Mouse (Mus musculus): ENCODE measurements around the gene Hist1h2ae. TPM values are rescaled to one million over a fixed set of nuclear protein-coding genes. Genes with fewer than 3 reads are reported as not detected.
A peak's percentile ranks its signal among the peaks of the same experiment; 100 is the strongest.
"Not testable (repeated sequence)": the region's sequence is repeated elsewhere in the genome, so short reads cannot be mapped to it uniquely, and the experiment has no call there.

The Hist1h2ae gene
- polyA plus RNA-seq, 1 experiment from 2014 or later, result 81.6 TPM

DNA sequence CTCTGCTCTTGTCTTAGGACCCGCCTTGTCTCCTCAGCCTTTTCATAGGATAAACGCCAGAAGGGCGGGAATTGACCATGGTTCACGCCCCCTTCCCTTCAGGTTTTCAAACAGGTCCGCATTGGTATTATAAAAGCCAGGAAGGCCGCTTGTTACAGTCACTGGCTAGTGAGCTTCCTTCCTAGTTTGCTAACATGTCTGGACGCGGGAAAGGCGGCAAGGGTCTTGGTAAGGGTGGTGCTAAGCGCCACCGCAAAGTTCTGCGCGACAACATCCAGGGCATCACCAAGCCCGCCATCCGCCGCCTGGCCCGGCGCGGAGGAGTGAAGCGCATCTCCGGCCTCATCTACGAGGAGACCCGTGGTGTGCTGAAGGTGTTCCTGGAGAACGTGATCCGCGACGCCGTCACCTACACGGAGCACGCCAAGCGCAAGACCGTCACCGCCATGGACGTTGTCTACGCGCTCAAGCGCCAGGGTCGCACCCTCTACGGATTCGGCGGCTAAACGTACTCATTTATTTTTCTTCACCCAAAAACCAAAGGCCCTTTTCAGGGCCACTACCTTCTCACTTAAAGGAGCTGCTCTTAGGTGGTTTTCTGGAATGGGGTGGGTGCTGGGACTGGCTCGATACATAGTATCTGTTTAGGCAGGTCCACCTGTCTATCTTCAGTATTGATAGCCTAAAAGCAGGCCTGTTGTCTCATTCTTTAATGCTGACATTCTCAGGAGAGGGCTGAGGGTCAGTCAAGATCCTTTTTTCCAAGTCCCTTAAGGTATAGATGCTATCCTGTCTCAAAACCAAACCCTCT is 10.6 kb upstream of the Hist1h2ae start, which contains the start of gene Hist1h4d:
TSS of gene Hist1h4d (plus strand) at position 191 of the 811 bp plus-strand sequence.
- peak within 1 kb of the TSS; percentile 68 for H3K9ac ChIP-seq
- peaks cover 30% of the 10 kb centered on the region for H3K4me1 ChIP-seq
- no peaks in the 10 kb centered on the region for H3K36me3 ChIP-seq
- no peaks in the 10 kb centered on the region for H3K27me3 ChIP-seq
- peak; percentile 88 for ATAC-seq (ENCODE audit: low FRiP score)
- H3K9me3 ChIP-seq (replicated peaks), result no peaks in the 10 kb centered on the region
- WGBS, result under 1% methylated on average over 43 of the region's 43 CpGs
- H3K4me2 ChIP-seq (replicated peaks), result peak within 1 kb of the TSS; percentile 87
- peak within 1 kb of the TSS; percentile 84 for H3K27ac ChIP-seq
- peak within 1 kb of the TSS; percentile 51 for H3K4me3 ChIP-seq

DNA sequence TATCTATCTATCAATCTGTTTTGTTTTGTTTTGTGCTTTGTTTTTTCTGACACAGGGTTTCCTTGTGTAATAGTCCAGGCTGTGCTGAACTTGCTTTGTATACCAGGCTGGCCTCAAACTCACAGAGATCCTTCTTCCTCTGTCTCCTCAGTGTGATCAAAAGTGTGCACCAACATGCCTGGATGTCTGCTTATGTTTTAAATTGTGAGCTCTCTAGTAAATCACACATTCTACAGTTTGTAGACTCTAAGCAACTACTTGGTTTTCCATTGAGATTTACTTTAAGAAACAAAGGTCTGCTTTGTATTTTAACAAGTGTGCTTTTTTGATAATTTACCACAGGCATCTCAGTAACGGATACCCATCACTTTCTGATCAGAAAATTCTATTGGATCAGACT is 6.8 kb upstream of the Hist1h2ae start:
- 93% methylated on average over 1 of the region's 1 CpGs for WGBS
- H3K4me3 ChIP-seq, result no peak overlapping the region
- no peak overlapping the region for H3K27ac ChIP-seq
- H3K27me3 ChIP-seq, result no peaks in the 10 kb centered on the region
- ATAC-seq (ENCODE audit: low FRiP score), result no peak
- no peaks in the 10 kb centered on the region for H3K9me3 ChIP-seq (replicated peaks)
- no peak overlapping the region for H3K4me2 ChIP-seq (replicated peaks)
- no peaks in the 10 kb centered on the region for H3K36me3 ChIP-seq
- no peak overlapping the region for H3K9ac ChIP-seq
- H3K4me1 ChIP-seq, result peaks cover 31% of the 10 kb centered on the region

DNA sequence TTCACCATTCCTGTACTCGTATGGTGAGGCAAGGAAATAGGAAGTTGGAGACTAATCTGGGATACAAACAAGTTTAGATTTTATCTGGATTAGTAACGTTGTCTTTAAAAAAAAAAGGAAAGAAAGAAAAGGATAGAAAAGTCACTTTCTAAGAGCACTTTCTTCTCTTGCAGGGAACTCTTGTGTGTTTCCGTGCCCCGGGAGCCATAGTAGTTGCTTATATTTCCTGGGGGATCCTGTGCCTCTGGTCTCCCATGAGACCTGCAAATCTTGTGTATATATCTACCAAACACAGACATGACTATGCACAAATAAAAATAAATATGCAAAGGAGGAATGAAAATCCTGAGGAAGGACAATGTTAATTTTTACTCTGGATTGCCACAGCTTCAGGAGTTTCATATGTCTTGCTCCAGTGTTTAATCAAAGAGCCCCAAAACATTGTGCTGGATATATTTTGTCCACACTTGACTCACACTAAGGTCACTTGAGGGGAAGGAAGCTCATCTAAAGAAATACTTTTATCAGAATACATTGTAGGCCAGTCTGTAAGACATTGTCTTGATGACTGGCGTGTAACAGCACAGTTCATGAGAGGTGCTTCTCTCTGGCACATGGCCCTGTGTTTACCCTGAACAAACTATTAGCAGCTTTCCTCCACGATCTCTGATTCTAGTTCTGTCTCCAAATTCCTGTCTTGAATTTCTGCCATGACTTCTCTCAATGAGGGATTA is 6.1 kb upstream of the Hist1h2ae start:
- H3K9me3 ChIP-seq (replicated peaks), result no peaks in the 10 kb centered on the region
- no peaks in the 10 kb centered on the region for H3K27me3 ChIP-seq
- H3K4me3 ChIP-seq, result peak overlapping the region; percentile 44; the same call in 1 of the 2 replicates
- H3K4me2 ChIP-seq (replicated peaks), result peak overlapping the region; percentile 73
- peaks cover 32% of the 10 kb centered on the region for H3K4me1 ChIP-seq
- no peaks in the 10 kb centered on the region for H3K36me3 ChIP-seq
- peak overlapping the region; percentile 63 for H3K9ac ChIP-seq
- peak overlapping the region; percentile 83 for H3K27ac ChIP-seq
- ATAC-seq (ENCODE audit: low FRiP score), result no peak
- WGBS, result 51% methylated on average over 6 of the region's 6 CpGs

DNA sequence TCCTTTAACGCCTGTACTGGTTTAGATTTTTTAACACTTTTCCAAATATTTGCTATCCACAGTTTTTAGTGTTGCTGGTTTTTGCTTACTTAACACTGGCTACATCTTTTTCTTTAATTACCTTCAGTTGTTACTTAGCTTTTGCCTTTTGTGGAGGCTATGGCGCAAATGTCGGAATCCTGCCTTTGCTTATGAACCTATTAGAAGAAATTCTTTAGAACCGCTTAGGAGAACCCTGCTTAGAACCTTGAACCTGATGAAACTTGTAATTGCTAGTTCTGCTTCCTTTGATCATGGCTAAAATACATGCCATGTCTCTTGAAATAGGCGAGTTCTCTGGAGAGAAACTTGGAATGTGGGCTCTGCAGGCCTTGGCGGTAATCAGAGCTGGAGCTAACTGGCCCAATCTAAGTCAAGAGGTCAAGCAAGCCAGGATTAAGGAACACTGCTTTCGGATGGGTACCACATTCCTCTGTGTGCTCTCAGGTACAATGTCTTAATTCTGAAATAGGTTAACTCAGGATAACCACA is 5.4 kb upstream of the Hist1h2ae start:
- Histone ChIP-seq H3K9ac (peak overlapping the region; percentile 63), H3K27ac (peak overlapping the region; percentile 83), H3K27me3 (no peaks in the 10 kb centered on the region), H3K4me1 (peaks cover 29% of the 10 kb centered on the region), H3K4me3 (peak overlapping the region; percentile 44), H3K9me3 (replicated peaks) (no peaks in the 10 kb centered on the region), H3K4me2 (replicated peaks) (peak overlapping the region; percentile 73), H3K36me3 (no peaks in the 10 kb centered on the region)
- ATAC-seq (ENCODE audit: low FRiP score), result no peak
- 4% methylated on average over 7 of the region's 7 CpGs for WGBS

DNA sequence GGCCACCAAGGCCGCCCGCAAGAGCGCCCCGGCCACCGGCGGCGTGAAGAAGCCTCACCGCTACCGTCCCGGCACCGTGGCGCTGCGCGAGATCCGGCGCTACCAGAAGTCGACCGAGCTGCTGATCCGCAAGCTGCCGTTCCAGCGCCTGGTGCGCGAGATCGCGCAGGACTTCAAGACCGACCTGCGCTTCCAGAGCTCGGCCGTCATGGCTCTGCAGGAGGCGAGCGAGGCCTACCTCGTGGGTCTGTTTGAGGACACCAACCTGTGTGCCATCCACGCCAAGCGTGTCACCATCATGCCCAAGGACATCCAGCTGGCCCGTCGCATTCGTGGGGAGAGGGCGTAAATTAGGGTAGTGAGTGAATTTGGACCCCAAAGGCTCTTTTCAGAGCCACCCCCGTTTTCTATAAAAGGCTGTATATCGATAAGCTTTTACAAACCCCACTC is 4.9 kb upstream of the Hist1h2ae start:
- H3K9me3 ChIP-seq (replicated peaks); ATAC-seq (ENCODE audit: low FRiP score); H3K36me3 ChIP-seq; H3K27me3 ChIP-seq: not testable (repeated sequence)
- Histone ChIP-seq H3K4me2 (replicated peaks) (peak overlapping the region; percentile 73), H3K4me1 (peaks cover 29% of the 10 kb centered on the region), H3K27ac (peak overlapping the region; percentile 83), H3K9ac (peak overlapping the region; percentile 63), H3K4me3 (peak overlapping the region; percentile 44)
- 2% methylated on average over 11 of the region's 40 CpGs for WGBS

DNA sequence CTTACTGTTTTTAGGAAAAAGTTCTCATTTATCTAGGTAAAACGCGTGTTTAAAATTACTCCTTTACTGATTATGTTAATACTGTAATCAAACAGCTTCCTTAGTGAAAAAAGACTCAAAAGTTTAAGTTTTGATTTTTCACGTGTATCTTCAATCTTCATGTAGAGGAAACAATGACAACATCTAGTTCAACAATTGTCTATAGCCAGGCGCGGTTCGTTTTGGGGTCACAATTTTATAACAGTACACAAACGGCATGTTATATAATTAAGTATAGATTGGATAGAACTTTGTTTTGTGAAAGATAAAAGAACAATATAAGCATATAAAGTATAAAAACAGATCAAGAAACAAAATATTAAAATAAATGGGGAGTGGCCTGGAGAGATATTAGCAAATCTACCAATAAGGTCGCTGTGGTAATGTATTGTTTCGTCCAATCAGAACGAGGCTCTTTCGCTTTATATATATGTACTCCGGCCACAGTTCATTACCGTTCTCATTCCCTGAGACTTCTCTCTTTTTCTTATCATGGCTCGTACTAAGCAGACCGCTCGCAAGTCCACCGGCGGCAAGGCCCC is 4.3 kb upstream of the Hist1h2ae start, which contains the start of gene Hist1h3d:
TSS of gene Hist1h3d (plus strand) at position 493 of the 581 bp plus-strand sequence.
- no peaks in the 10 kb centered on the region for H3K27me3 ChIP-seq
- peak within 1 kb of the TSS; percentile 87 for H3K27ac ChIP-seq
- H3K4me1 ChIP-seq, result peaks cover 29% of the 10 kb centered on the region
- peak within 1 kb of the TSS; percentile 44 for H3K4me3 ChIP-seq
- H3K9me3 ChIP-seq (replicated peaks), result no peaks in the 10 kb centered on the region
- WGBS, result under 1% methylated on average over 18 of the region's 18 CpGs
- H3K4me2 ChIP-seq (replicated peaks), result peak within 1 kb of the TSS; percentile 73
- peak; percentile 60 for ATAC-seq (ENCODE audit: low FRiP score)
- no peaks in the 10 kb centered on the region for H3K36me3 ChIP-seq
- H3K9ac ChIP-seq, result peak within 1 kb of the TSS; percentile 63

DNA sequence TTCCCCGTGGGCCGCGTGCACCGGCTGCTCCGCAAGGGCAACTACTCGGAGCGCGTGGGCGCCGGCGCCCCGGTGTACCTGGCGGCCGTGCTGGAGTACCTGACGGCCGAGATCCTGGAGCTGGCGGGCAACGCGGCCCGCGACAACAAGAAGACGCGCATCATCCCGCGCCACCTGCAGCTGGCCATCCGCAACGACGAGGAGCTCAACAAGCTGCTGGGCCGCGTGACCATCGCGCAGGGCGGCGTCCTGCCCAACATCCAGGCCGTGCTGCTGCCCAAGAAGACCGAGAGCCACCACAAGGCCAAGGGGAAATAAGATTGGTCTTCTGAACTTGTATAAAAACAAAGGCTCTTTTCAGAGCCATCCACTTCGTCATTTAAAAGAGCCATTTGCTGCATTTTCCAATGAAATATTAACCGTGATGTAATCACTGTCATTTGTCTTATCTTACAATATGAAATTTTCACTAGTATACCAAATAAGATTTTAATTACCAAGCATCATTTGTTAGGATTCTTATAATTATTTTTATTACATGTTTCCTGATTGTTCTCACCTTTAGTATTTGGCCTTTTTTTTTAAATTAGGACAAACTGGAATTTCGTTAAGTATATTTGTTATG is 3.6 kb upstream of the Hist1h2ae start:
- H3K9me3 ChIP-seq (replicated peaks); H3K27me3 ChIP-seq; H3K9ac ChIP-seq; H3K36me3 ChIP-seq: not testable (repeated sequence)
- ATAC-seq (ENCODE audit: low FRiP score), result peak; percentile 8
- Histone ChIP-seq H3K4me3 (peak overlapping the region; percentile 25), H3K4me1 (peaks cover 34% of the 10 kb centered on the region), H3K4me2 (replicated peaks) (peak overlapping the region; percentile 81), H3K27ac (peak overlapping the region; percentile 87)
- 0% methylated on average over 12 of the region's 39 CpGs for WGBS

DNA sequence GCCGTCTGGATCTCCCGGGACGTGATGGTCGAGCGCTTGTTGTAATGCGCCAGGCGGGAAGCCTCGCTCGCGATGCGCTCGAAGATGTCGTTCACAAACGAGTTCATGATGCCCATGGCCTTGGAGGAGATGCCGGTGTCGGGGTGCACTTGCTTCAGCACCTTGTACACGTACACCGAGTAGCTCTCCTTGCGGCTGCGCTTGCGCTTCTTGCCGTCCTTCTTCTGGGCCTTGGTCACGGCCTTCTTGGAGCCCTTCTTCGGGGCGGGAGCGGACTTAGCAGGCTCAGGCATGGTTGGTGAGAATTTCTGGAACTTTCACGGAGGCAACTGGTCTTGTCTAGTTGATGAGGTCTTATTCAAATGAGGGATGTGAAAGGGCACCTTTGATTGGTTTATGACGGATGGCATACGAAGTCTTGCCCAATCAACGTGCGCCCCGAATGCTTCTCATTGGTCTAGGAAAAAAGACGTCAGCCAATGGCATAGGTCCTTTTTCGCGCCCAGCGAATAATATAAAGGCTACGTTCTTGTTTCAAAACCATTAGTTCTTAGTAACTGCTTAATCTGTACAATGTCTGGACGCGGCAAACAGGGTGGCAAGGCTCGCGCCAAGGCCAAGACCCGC is 3.0 kb upstream of the Hist1h2ae start, which contains the start of the genes Hist1h2bf and Hist1h2ad:
TSS of gene Hist1h2bf (minus strand) at position 299 of the 627 bp plus-strand sequence.
TSS of gene Hist1h2ad (plus strand) at position 484 of the 627 bp plus-strand sequence.
- H3K9ac ChIP-seq, result peak within 1 kb of the TSS; percentile 51
- H3K27ac ChIP-seq, result peak within 1 kb of the TSS; percentile 87
- ATAC-seq (ENCODE audit: low FRiP score), result peak; percentile 93
- H3K9me3 ChIP-seq (replicated peaks); H3K36me3 ChIP-seq; H3K27me3 ChIP-seq: not testable (repeated sequence)
- peak within 1 kb of the TSS; percentile 45 for H3K4me3 ChIP-seq
- H3K4me2 ChIP-seq (replicated peaks), result peak within 1 kb of the TSS; percentile 81
- 1% methylated on average over 34 of the region's 42 CpGs for WGBS
- peaks cover 34% of the 10 kb centered on the region for H3K4me1 ChIP-seq

DNA sequence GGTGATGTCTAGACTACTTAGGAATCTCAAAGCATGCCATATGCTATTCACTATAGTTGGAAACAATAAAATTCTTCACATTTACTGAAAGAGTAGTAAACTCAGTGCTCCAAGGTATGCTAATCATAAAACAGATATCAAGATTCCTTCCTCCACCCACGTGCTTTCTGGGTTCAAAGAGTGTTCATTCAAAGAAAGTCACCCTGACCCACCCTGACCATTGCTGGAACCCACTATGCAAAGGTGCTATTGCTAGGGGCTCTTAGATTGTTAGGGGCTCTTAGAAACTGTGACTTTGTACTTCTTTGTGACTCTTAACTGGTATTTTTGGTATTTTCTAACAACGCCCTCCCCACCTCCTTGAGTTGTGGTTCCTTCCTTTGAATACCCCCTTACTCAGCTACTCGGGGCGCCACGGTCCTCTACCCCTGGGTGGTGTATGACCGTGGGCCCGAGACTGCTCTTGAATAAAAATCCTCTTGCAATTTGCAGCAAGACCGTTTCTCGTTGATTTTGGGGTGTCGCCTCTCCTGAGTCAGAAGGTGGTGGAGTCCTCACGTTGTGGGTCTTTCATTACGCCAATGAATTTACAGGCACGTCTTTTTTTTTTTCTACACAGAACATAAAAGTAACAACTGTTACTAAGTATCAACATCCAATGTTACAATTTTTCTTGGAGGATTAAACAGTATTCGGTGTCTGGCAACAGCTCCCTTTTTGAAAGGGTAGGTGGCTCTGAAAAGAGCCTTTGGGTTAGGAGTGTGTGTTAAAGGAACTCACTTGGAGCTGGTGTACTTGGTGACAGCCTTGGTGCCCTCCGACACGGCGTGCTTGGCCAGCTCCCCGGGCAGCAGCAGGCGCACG is 2.2 kb upstream of the Hist1h2ae start:
- Histone ChIP-seq H3K4me1 (peaks cover 34% of the 10 kb centered on the region), H3K27ac (peak overlapping the region; percentile 84), H3K4me3 (peak overlapping the region; percentile 45), H3K4me2 (replicated peaks) (peak overlapping the region; percentile 81), H3K9ac (peak overlapping the region; percentile 51)
- ATAC-seq (ENCODE audit: low FRiP score); H3K9me3 ChIP-seq (replicated peaks); H3K36me3 ChIP-seq; H3K27me3 ChIP-seq: not testable (repeated sequence)
- 10% methylated on average over 20 of the region's 20 CpGs for WGBS

DNA sequence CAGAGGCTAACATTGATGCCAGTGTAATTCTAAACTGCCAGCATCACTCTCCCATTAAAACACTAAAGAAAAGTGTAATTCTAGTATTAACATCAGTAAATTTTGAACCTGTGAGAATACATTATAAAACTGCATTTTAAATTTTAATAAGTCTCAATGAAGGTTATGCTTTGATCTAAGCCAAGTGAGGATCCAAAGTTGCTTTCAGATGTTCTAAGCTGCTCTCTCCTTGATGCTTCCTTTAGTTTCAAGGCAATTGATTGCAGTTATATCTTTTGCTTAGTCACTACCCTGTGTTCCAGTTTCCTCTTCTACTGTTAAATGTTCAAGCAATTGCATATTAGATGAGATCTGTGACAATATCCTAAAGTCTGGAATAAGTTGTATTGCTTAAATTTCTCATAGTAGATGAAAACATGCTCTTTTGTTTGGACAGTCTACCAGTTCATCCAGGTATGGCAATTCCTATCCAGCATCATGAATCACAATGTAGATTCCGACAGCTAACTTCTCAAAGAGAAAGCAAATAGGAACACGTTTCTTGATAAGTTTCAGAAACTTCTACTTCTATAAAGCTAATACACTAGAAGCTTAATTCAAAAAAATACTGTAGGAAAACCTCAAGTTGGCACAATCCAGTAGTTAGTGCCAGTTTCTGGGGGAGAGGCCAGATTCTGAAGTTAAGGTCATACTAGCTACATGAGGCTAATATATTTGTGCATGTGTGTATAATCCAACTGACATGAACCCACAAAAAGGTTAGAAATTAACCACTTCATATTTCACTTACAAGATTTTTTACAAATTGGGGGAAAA is 1.4 kb upstream of the Hist1h2ae start:
- ATAC-seq (ENCODE audit: low FRiP score), result no peak
- H3K4me2 ChIP-seq (replicated peaks), result peak overlapping the region; percentile 81
- WGBS, result 44% methylated on average over 2 of the region's 2 CpGs

More for the DNA sequence above, 1.4 kb upstream of the Hist1h2ae start:
- Histone ChIP-seq H3K27ac (peak overlapping the region; percentile 96), H3K4me3 (peak overlapping the region; percentile 45), H3K4me1 (peaks cover 34% of the 10 kb centered on the region), H3K9me3 (replicated peaks) (no peaks in the 10 kb centered on the region), H3K36me3 (no peaks in the 10 kb centered on the region), H3K9ac (peak overlapping the region; percentile 71), H3K27me3 (no peaks in the 10 kb centered on the region)
